Mouse (Mus musculus) hindbrain, postnatal 0 days (tissue): ENCODE data around the gene Ms4a15. TPM values are rescaled to one million over a fixed set of nuclear protein-coding genes. Genes with fewer than 3 reads are reported as not detected.
A peak's percentile ranks its signal among the peaks of the same experiment; 100 is the strongest.

Experiments
- ATAC-seq: fragments of 200-750 bp; cut with Nextera tagmentation; 2 replicates; pipeline ENCODE4 v1.8.0; 2017; ENCODE audit warnings: mild to moderate bottlenecking, moderate TSS enrichment, moderate library complexity
- DNase-seq: peaks from one replicate; pipeline ENCODE4 v3.0.0-alpha.2; 2015; ENCODE audit warnings: low spot score
- H3K27ac ChIP-seq: fragments of 300-500 bp; sonication (generic); 2 replicates; pipeline ENCODE4 v1.5.1; 2014; ENCODE audit warnings: mild to moderate bottlenecking
- H3K27me3 ChIP-seq: fragments of 300-500 bp; sonication (generic); 2 replicates; pipeline ENCODE4 v1.6.1; 2014; ENCODE audit warnings: low read length, mixed read lengths; ENCODE audit not compliant: insufficient read depth
- H3K36me3 ChIP-seq: fragments of 300-500 bp; sonication (generic); 2 replicates; pipeline ENCODE4 v1.6.1; 2014; ENCODE audit warnings: low read length, mixed read lengths; ENCODE audit not compliant: insufficient read depth
- H3K4me1 ChIP-seq: fragments of 300-500 bp; sonication (generic); 2 replicates; pipeline ENCODE4 v1.6.1; 2014; ENCODE audit warnings: antibody characterized with exemption, low read length, mixed read lengths; ENCODE audit not compliant: insufficient read depth
- H3K4me2 ChIP-seq: fragments of 300-500 bp; sonication (generic); 2 replicates; pipeline ENCODE4 v1.6.1; 2014; ENCODE audit warnings: low read depth, mild to moderate bottlenecking, low read length, moderate library complexity, mixed read lengths
- H3K4me3 ChIP-seq: fragments of 300-500 bp; sonication (generic); 2 replicates; pipeline ENCODE4 v1.5.1; 2014; ENCODE audit warnings: low read length
- H3K9ac ChIP-seq: fragments of 300-500 bp; sonication (generic); replicated peaks from 2 replicates; pipeline ENCODE4 v1.6.1; 2014; ENCODE audit warnings: mild to moderate bottlenecking, low read length, moderate library complexity, mixed read lengths
- H3K9me3 ChIP-seq: fragments of 300-500 bp; sonication (generic); 2 replicates; pipeline ENCODE4 v1.6.1; 2016; ENCODE audit warnings: low read length, mixed read lengths
- CTCF ChIP-seq: IDR thresholded peaks from 2 replicates; pipeline ENCODE4 v1.5.1; 2016; ENCODE audit warnings: antibody characterized with exemption, control low read depth, low read depth
- WGBS: fragments of 180-500 bp; shearing (Covaris S2); extraction: QIAGEN DNeasy Blood & Tissue Kit; methylation state at CpG from one replicate; pipeline ENCODE4 v1.1.7; 2014; 5-methylcytosine and 5-hydroxymethylcytosine counted together
- polyA plus RNA-seq: library from polyadenylated mRNA; unstranded; fragments of >200 nt; fragmentation: Nextera tagmentation; extraction: Ambion mirVana; gene quantifications from 2 replicates; pipeline ENCODE4 v1.2.1, GENCODE M21; 2015
- total RNA-seq: library from RNA; depleted of rRNA; stranded (reverse); fragments of >200 nt; gene quantifications from 2 replicates; pipeline ENCODE4 v1.2.3, GENCODE M21; 2014

Gene Ms4a15
- total and polyA plus RNA-seq, 2 experiments from 2014 or later: not detected

DNA sequence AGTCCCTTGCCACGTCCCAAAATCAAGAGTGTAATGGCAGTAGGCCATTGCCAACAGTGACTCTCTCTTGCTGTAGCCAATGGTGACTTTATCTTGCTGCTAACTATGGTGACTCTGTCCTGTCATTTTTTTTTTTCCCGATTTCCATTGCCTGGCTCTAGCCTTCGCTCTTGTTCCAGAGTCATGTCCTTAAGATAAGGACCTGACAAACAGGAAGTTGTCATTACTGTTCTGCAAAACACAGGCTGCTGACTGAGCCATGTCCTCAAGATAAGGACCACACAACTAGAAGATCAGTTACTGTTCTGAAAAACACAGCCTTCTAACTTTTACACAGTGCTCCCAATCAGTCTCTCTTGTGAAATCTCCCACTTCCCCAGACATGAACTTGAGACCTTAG is 22.6 kb downstream of the Ms4a15 start:
- H3K9me3 ChIP-seq: 0 out of 2 replicates have a peak, but pooled peaks cover 3% of the 10 kb centered on the region
- DNase-seq (no peak), ATAC-seq (no peak)
- H3K4me1 ChIP-seq: no peaks in the 10 kb centered on the region
- 81% methylated on average over 3 of the region's 3 CpGs for WGBS
- no peak overlapping the region for H3K4me3 ChIP-seq
- no peak overlapping the region for H3K9ac ChIP-seq
- no peaks in the 10 kb centered on the region for H3K36me3 ChIP-seq
- no peak for TF ChIP-seq CTCF
- no peak overlapping the region for H3K27ac ChIP-seq
- no peaks in the 10 kb centered on the region for H3K27me3 ChIP-seq
- H3K4me2 ChIP-seq: no peak overlapping the region

DNA sequence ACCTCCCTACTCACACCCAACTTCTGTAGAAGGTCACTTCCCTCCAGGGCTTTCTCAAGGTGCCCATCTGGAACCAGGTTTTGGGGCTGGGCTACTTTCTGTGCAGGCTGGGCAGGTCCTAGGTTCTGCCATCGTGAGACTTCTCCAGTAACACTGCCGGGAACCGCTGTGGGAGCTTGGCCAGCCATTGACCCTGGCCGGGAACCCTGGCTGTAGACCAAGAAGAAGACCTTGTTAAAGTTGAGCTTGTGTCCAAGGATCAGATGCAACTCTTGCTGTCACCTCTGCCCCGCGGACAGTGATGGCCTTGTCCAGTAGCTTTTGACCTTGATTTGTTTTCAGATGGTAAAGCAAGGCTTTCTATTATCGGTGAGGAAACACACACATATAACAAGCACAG is 24.5 kb downstream of the Ms4a15 start:
- WGBS: 90% methylated on average over 7 of the region's 7 CpGs
- Histone ChIP-seq H3K9me3 (0 out of 2 replicates have a peak, but pooled peaks cover 3% of the 10 kb centered on the region), H3K4me3 (no peak overlapping the region), H3K9ac (no peak overlapping the region), H3K27me3 (no peaks in the 10 kb centered on the region), H3K36me3 (no peaks in the 10 kb centered on the region), H3K4me1 (no peaks in the 10 kb centered on the region), H3K4me2 (no peak overlapping the region), H3K27ac (no peak overlapping the region)
- DNase-seq (no peak), ATAC-seq (no peak)
- no peak for TF ChIP-seq CTCF

DNA sequence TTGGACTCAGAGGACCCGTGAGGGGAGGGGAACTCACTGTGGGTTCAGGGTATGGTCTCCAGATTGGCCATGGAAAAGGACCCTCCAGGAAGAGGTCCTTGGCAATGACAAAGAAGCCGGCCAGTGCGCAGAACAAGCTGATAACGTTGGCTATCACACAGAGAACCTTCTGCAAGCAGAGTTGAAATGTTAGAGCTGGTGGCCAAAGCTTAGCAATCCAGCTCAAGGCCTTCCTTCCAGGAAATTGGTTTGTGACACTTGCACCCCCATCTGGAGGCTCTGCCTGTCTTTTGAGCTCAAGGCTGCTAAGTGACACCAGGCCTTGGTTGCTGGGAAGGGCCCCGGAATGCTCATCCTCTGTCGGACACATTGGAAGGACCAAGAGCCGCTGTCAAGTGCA is 27.3 kb downstream of the Ms4a15 start:
- no peaks in the 10 kb centered on the region for H3K27me3 ChIP-seq
- no peak for TF ChIP-seq CTCF
- 94% methylated on average over 7 of the region's 7 CpGs for WGBS
- no peaks in the 10 kb centered on the region for H3K4me1 ChIP-seq
- H3K27ac ChIP-seq: no peak overlapping the region
- ATAC-seq (no peak), DNase-seq (no peak)
- H3K9ac ChIP-seq: no peak overlapping the region
- H3K4me2 ChIP-seq: no peak overlapping the region
- H3K36me3 ChIP-seq: no peaks in the 10 kb centered on the region
- no peaks in the 10 kb centered on the region for H3K9me3 ChIP-seq
- no peak overlapping the region for H3K4me3 ChIP-seq

GRCm38 (mm10) chr19:10959978-10960346 is 33.1 kb downstream of the Ms4a15 start:
- no peaks in the 10 kb centered on the region for H3K36me3 ChIP-seq
- no peak overlapping the region for H3K4me2 ChIP-seq
- no peak overlapping the region for H3K4me3 ChIP-seq
- 32% methylated on average over 12 of the region's 12 CpGs for WGBS
- H3K27ac ChIP-seq: no peak overlapping the region
- no peaks in the 10 kb centered on the region for H3K27me3 ChIP-seq
- ATAC-seq (no peak; the same call in 1 of the 2 replicates), DNase-seq (no peak)
- H3K4me1 ChIP-seq: no peaks in the 10 kb centered on the region
- H3K9ac ChIP-seq: no peak overlapping the region
- no peak for TF ChIP-seq CTCF
- no peaks in the 10 kb centered on the region for H3K9me3 ChIP-seq

DNA sequence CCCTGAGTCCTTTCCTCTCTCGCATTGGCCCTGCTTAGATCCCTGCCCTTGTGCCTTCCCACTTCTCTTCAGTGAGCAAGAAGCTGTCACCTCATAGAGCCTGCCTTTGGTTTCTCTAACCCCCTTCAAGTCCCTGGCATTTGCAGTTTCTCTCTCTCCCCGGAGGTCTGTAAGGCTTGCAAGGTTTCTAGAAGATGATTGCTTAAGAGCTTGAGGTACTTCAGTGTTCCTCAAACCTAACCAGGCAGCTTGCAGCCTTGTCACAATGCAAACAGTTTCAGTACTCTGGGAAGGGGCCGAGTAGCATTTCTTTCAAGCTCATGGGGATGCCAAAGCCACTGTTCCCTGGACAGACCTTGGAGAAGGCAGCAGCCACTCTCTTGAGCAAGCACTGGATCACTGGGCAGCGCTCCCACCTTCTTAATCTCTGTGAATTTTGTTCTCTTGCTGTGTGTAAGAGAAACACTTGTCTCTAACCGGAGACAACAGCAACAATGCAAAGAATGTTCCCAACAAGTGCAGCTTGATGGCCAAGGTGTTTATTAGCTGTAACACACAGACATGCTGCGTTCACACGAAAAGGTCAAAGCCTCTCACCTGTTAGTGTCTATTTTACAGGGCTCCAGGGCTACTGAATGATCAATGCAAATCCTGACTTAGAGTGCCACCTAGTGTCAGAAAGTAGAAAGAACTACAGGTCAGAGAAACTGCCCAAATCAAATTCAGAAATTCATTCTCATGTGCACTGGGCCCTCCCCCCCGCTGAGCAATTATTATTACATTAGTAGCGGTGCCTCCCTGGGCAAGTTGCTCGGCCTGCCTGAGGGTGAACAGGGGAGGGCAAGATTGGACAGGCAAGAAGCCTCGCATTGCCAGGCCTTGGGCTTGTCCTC is 33.7 kb downstream of the Ms4a15 start:
- Histone ChIP-seq H3K36me3 (no peaks in the 10 kb centered on the region), H3K4me1 (no peaks in the 10 kb centered on the region), H3K4me3 (no peak overlapping the region), H3K9me3 (no peaks in the 10 kb centered on the region), H3K9ac (no peak overlapping the region), H3K27me3 (no peaks in the 10 kb centered on the region), H3K4me2 (no peak overlapping the region), H3K27ac (no peak overlapping the region)
- peak; percentile 79 for ATAC-seq
- WGBS: 30% methylated on average over 11 of the region's 11 CpGs
- DNase-seq: peak; percentile 87
- peak; percentile 88 for TF ChIP-seq CTCF

GRCm38 (mm10) chr19:10952021-10952939 is 40.8 kb downstream of the Ms4a15 start:
- Histone ChIP-seq H3K27me3 (no peaks in the 10 kb centered on the region), H3K4me3 (no peak overlapping the region), H3K4me2 (0 out of 2 replicates have a peak overlapping the region, but pooled peaks have one; percentile 5), H3K9ac (no peak overlapping the region; the same call in 1 of the 2 replicates), H3K4me1 (peaks cover 12% of the 10 kb centered on the region; the same call in 1 of the 2 replicates), H3K9me3 (no peaks in the 10 kb centered on the region), H3K27ac (peak overlapping the region; percentile 34; the same call in 1 of the 2 replicates), H3K36me3 (no peaks in the 10 kb centered on the region)
- TF ChIP-seq CTCF: no peak
- DNase-seq (peak; percentile 30), ATAC-seq (0 out of 2 replicates have a peak, but pooled peaks have one; percentile 16)
- 40% methylated on average over 11 of the region's 11 CpGs for WGBS
